Mouse (Mus musculus): ENCODE measurements around the gene Hist1h1b. TPM values are rescaled to one million over a fixed set of nuclear protein-coding genes. Genes with fewer than 3 reads are reported as not detected.
"Not testable (repeated sequence)": the region's sequence is repeated elsewhere in the genome, so short reads cannot be mapped to it uniquely, and the experiment has no call there.

The Hist1h1b gene
- polyA plus RNA-seq, 1 experiment from 2014 or later = 8.6 TPM

DNA sequence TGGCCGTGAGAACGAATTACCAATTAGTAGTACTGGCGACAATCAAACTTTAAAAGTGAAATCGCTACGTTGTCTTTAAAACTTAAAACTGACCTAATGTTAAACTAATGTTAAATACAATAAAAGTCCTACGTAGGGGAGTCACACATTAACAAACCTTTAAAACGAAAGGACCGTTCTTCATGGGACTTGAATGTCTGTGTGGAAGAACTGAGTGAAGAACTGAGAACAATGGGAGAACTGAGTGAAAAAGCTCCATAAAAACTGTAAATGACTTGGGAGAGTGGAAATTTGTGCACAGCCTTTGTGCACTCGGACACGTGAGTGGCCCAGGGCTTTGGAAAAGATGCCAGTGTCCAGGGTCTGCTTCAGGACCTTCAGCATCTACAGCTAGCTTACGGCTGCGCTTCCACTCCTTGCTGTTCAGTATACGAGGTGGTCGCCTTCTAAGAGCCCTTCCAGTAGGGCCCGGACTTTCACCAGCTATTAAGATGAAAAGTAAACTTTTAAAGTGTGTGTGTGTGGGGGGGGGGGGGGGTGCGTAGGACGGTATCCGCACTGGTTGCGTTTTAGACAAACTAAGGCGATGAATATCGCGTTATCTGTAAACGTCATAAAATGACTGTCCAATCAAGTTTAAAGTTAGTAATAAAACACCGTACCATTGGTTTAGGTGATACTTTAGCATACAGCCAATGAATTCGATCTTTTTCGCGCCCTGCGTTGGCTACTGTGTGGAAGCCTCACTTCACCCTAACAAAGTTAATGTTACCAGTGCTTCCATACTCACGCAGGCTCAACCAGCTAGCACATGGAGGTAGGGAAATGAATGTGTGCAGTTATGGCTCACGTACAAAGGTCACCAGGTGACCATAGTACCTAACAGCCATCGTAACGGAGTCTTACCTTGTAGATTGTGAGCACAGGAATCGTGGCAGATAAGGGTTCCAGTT, 1.3 kb downstream of the Hist1h1b start:
- H3K4me2 ChIP-seq = peak overlapping the region; percentile 93
- H3K27ac ChIP-seq = peak overlapping the region; percentile 89
- H3K4me3 ChIP-seq = peak overlapping the region; percentile 64
- peak; percentile 72 for ATAC-seq (replicated peaks; ENCODE audit: insufficient number of reproducible peaks, insufficient read depth, low FRiP score, low read depth)
- WGBS = 6% methylated on average over 33 of the region's 33 CpGs
- H3K9me3 ChIP-seq (replicated peaks) = no peaks in the 10 kb centered on the region
- H3K4me1 ChIP-seq (replicated peaks) = peaks cover 26% of the 10 kb centered on the region
- H3K36me3 ChIP-seq = no peaks in the 10 kb centered on the region
- peak overlapping the region; percentile 72 for H3K9ac ChIP-seq
- no peaks in the 10 kb centered on the region for H3K27me3 ChIP-seq

GRCm38 (mm10) chr13:21755707-21756106, 24.7 kb downstream of the Hist1h1b start:
- WGBS = 82% methylated on average over 1 of the region's 1 CpGs
- Histone ChIP-seq H3K36me3 (no peaks in the 10 kb centered on the region), H3K9me3 (replicated peaks) (no peaks in the 10 kb centered on the region), H3K27ac (no peak overlapping the region), H3K4me3 (0 out of 2 replicates have a peak overlapping the region, but pooled peaks have one; percentile 11), H3K27me3 (no peaks in the 10 kb centered on the region), H3K4me1 (replicated peaks) (peaks cover 20% of the 10 kb centered on the region), H3K9ac (no peak overlapping the region), H3K4me2 (peak overlapping the region; percentile 48)
- no peak for ATAC-seq (replicated peaks; ENCODE audit: insufficient number of reproducible peaks, insufficient read depth, low FRiP score, low read depth)

DNA sequence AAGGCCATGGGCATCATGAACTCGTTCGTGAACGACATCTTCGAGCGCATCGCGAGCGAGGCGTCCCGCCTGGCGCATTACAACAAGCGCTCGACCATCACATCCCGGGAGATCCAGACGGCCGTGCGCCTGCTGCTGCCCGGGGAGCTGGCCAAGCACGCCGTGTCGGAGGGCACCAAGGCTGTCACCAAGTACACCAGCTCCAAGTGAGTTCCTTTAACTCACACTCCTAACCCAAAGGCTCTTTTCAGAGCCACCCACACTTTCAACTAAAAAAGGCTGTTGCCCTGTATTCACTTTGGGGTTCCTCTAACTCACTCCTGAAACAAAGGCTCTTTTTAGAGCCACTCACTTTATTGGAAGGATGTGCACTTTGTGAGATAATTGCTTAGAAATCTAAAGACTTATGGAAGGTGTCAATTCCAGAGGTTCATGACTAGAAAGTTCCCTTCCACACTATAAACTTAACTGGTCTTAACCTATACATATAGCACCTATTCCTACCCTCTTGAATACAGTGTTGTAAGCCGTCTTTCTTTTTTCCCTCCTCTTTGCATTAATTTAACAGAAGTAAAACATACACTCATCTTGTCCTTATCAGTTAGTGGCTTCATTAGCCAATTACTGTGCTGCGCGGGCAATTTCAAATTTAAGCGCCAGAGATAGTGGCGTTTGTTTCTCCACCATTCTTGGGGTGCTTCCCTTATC, 26.0 kb downstream of the Hist1h1b start:
- not testable (repeated sequence) for ATAC-seq (replicated peaks; ENCODE audit: insufficient number of reproducible peaks, insufficient read depth, low FRiP score, low read depth); H3K9me3 ChIP-seq (replicated peaks)
- WGBS = 2% methylated on average over 17 of the region's 26 CpGs

DNA sequence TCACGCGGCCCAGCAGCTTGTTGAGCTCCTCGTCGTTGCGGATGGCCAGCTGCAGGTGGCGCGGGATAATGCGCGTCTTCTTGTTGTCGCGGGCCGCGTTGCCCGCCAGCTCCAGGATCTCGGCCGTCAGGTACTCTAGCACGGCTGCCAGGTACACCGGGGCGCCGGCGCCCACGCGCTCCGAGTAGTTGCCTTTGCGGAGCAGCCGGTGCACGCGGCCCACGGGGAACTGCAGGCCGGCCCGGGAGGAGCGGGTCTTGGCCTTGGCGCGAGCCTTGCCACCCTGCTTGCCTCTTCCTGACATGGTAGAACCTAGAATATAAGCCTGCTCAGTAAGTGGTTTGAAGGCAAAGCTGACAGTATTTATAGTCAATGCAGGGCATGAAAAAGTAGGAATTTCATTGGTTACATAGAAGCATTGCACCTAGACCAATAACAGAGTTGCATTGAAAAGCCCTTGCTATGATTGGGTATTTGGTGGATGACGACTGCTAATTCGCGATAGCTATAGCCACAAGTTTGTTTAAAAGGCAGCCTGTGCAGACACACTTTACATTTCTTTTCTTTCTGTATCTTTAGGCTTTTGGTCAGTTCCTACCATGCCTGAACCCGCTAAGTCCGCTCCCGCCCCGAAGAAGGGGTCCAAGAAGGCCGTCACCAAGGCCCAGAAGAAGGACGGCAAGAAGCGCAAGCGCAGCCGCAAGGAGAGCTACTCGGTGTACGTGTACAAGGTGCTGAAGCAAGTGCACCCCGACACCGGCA, 26.7 kb downstream of the Hist1h1b start, which contains the start of the genes Hist1h2ak and Hist1h2bn:
Gene Hist1h2ak (minus strand): TSS at position 304 of the 762 bp plus-strand sequence.
Gene Hist1h2bn (plus strand): TSS at position 600 of the 762 bp plus-strand sequence.
- not testable (repeated sequence) for H3K27me3 ChIP-seq; H3K36me3 ChIP-seq; H3K9me3 ChIP-seq (replicated peaks)
- Histone ChIP-seq H3K9ac (peak within 1 kb of the TSS; percentile 60), H3K4me2 (peak within 1 kb of the TSS; percentile 74), H3K27ac (peak within 1 kb of the TSS; percentile 92), H3K4me1 (replicated peaks) (peaks cover 25% of the 10 kb centered on the region), H3K4me3 (peak within 1 kb of the TSS; percentile 55)
- WGBS = 1% methylated on average over 48 of the region's 50 CpGs
- peak; percentile 92 for ATAC-seq (replicated peaks; ENCODE audit: insufficient number of reproducible peaks, insufficient read depth, low FRiP score, low read depth)

More for the DNA sequence above, 26.0 kb downstream of the Hist1h1b start:
- not testable (repeated sequence) for H3K36me3 ChIP-seq, H3K27me3 ChIP-seq
- Histone ChIP-seq H3K4me1 (replicated peaks) (peaks cover 23% of the 10 kb centered on the region), H3K4me3 (peak overlapping the region; percentile 55), H3K27ac (peak overlapping the region; percentile 92), H3K4me2 (peak overlapping the region; percentile 74), H3K9ac (peak overlapping the region; percentile 57)

GRCm38 (mm10) chr13:21753051-21753523, 27.3 kb downstream of the Hist1h1b start:
- H3K4me2 ChIP-seq = peak overlapping the region; percentile 74
- H3K4me3 ChIP-seq = peak overlapping the region; percentile 55
- H3K9me3 ChIP-seq (replicated peaks) = no peaks in the 10 kb centered on the region
- no peaks in the 10 kb centered on the region for H3K36me3 ChIP-seq
- H3K27me3 ChIP-seq = no peaks in the 10 kb centered on the region
- peak overlapping the region; percentile 92 for H3K27ac ChIP-seq
- peak overlapping the region; percentile 60 for H3K9ac ChIP-seq
- 2% methylated on average over 10 of the region's 10 CpGs for WGBS
- ATAC-seq (replicated peaks; ENCODE audit: insufficient number of reproducible peaks, insufficient read depth, low FRiP score, low read depth) = 0 out of 2 replicates have a peak, but pooled peaks have one; percentile 15
- peaks cover 27% of the 10 kb centered on the region for H3K4me1 ChIP-seq (replicated peaks)

- no peaks in the 10 kb centered on the region for H3K36me3 ChIP-seq
- peak overlapping the region; percentile 92 for H3K27ac ChIP-seq
- H3K27me3 ChIP-seq = no peaks in the 10 kb centered on the region
- no peak overlapping the region for H3K4me3 ChIP-seq
- H3K4me1 ChIP-seq (replicated peaks) = peaks cover 31% of the 10 kb centered on the region
- WGBS = 32% methylated on average over 3 of the region's 3 CpGs
- H3K9ac ChIP-seq = peak overlapping the region; percentile 14; the same call in 1 of the 2 replicates
- H3K4me2 ChIP-seq = peak overlapping the region; percentile 74
- H3K9me3 ChIP-seq (replicated peaks) = no peaks in the 10 kb centered on the region
- ATAC-seq (replicated peaks; ENCODE audit: insufficient number of reproducible peaks, insufficient read depth, low FRiP score, low read depth) = no peak
Measured at GRCm38 (mm10) chr13:21752356-21752755, 28.1 kb downstream of the Hist1h1b start.

DNA sequence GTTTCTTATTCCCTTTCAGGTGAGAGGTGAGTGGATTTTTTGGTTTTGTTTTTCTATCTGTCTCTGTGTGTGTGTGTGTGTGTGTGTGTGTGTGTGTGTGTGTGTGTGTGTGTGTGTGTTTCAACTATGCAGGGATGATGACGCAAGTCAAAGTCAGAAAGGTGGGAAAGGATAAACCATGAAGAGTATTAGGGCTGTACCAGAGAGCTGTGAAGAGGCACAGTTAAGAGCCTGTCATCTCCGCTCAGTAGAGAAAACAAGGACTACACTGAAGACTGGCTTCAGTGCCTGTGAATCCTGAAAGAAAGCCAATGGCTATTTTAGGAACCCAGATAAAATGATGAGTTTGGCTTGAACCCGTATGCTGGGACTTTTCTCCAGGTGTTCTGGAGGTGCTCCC, 28.6 kb downstream of the Hist1h1b start:
- Histone ChIP-seq H3K4me2 (peak overlapping the region; percentile 74; the same call in 1 of the 2 replicates), H3K27me3 (no peaks in the 10 kb centered on the region), H3K9ac (no peak overlapping the region), H3K4me3 (no peak overlapping the region), H3K36me3 (no peaks in the 10 kb centered on the region), H3K9me3 (replicated peaks) (no peaks in the 10 kb centered on the region), H3K27ac (peak overlapping the region; percentile 92), H3K4me1 (replicated peaks) (peaks cover 32% of the 10 kb centered on the region)
- 35% methylated on average over 3 of the region's 3 CpGs for WGBS
- no peak for ATAC-seq (replicated peaks; ENCODE audit: insufficient number of reproducible peaks, insufficient read depth, low FRiP score, low read depth)

DNA sequence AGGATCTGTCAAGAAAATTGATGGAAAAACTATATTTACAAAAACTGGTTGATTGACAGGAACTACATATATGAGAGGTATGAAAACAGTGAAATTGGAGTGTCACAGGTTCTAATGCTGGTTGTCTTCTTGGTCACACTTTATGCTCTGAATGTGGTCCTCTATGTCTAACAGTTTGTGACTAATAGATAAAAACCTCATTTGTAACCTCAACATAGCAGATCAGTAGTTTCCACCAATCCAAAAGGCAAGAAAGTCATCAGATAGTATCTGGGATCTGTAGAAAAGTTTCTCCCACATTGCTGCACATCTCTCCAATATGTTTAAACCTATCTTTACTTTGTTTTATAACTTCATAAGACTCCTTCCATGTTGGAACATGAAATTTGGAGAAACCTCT, 29.0 kb downstream of the Hist1h1b start:
- peaks cover 32% of the 10 kb centered on the region for H3K4me1 ChIP-seq (replicated peaks)
- no peak overlapping the region for H3K4me2 ChIP-seq
- peak overlapping the region; percentile 92 for H3K27ac ChIP-seq
- no peaks in the 10 kb centered on the region for H3K9me3 ChIP-seq (replicated peaks)
- H3K36me3 ChIP-seq = no peaks in the 10 kb centered on the region
- no peaks in the 10 kb centered on the region for H3K27me3 ChIP-seq
- no peak overlapping the region for H3K9ac ChIP-seq
- no peak for ATAC-seq (replicated peaks; ENCODE audit: insufficient number of reproducible peaks, insufficient read depth, low FRiP score, low read depth)
- H3K4me3 ChIP-seq = no peak overlapping the region

DNA sequence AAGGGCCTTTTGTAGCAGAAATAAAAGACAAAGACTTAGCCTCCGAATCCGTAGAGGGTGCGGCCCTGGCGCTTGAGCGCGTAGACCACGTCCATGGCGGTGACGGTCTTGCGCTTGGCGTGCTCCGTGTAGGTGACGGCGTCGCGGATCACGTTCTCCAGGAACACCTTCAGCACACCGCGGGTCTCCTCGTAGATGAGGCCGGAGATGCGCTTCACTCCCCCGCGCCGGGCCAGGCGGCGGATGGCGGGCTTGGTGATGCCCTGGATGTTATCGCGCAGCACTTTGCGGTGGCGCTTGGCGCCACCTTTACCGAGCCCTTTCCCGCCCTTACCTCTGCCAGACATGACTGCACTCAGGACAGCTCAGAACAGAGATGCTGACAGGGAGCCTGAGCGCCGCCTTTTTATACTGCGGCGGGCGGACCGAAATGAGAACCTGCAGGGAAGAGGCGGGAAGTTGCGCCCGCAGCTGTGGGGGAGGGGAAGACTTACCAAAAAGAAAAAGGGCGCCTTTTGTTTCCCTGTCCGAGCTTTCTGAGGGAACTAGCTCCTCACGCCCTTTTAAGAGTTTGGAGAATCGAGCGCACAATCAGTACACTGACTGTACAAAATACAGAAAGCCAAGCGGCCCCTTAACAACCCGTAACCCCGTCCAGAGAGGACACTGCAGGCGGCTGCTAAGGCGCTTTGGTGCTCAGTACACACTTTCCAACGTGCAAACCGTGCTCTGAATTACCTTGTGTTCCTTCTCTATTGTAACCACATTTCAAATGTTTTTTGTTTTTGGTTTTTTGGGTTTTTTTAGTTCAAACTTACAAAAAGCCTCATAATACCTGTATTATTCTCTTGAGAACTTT, 30.0 kb downstream of the Hist1h1b start, which contains the start of gene Hist1h4k:
Gene Hist1h4k (minus strand): TSS at position 347 of the 859 bp plus-strand sequence.
- WGBS = under 1% methylated on average over 49 of the region's 56 CpGs
- H3K4me1 ChIP-seq (replicated peaks) = peaks cover 28% of the 10 kb centered on the region
- ATAC-seq (replicated peaks; ENCODE audit: insufficient number of reproducible peaks, insufficient read depth, low FRiP score, low read depth) = peak; percentile 70
- H3K4me2 ChIP-seq = peak within 1 kb of the TSS; percentile 67
- peak within 1 kb of the TSS; percentile 61 for H3K9ac ChIP-seq
- not testable (repeated sequence) for H3K9me3 ChIP-seq (replicated peaks); H3K36me3 ChIP-seq; H3K27me3 ChIP-seq
- H3K4me3 ChIP-seq = peak within 1 kb of the TSS; percentile 53
- H3K27ac ChIP-seq = peak within 1 kb of the TSS; percentile 92

Measured in heart, embryonic 15.5 days (tissue).